Mouse (Mus musculus): ENCODE results near the gene Lgi1.
A peak's percentile ranks its signal among the peaks of the same experiment; 100 is the strongest.

The Lgi1 gene

GRCm38 (mm10) chr19:38327002-38327401, 62.7 kb downstream of the Lgi1 start:
- no peak for DNase-seq

- no peak for DNase-seq
These were observed 63.7 kb downstream of the Lgi1 start for GRCm38 (mm10) chr19:38328010-38328409.

GRCm38 (mm10) chr19:38329257-38329656, 64.9 kb downstream of the Lgi1 start:
- no peak for DNase-seq

- no peak for DNase-seq
These were observed 66.7 kb downstream of the Lgi1 start for GRCm38 (mm10) chr19:38331072-38331471.

GRCm38 (mm10) chr19:38332245-38332644, 67.9 kb downstream of the Lgi1 start:
- no peak for DNase-seq

GRCm38 (mm10) chr19:38332820-38333219, 68.5 kb downstream of the Lgi1 start:
- no peak for DNase-seq

- no peak for DNase-seq
These were observed 72.2 kb downstream of the Lgi1 start for GRCm38 (mm10) chr19:38336553-38336952.

GRCm38 (mm10) chr19:38337332-38337731, 73.0 kb downstream of the Lgi1 start:
- no peak for DNase-seq

- DNase-seq, result no peak
These were observed 75.4 kb downstream of the Lgi1 start for GRCm38 (mm10) chr19:38339734-38340133.

- DNase-seq, result no peak
These were observed 78.9 kb downstream of the Lgi1 start for GRCm38 (mm10) chr19:38343246-38343645.

- DNase-seq, result no peak
These were observed 84.1 kb downstream of the Lgi1 start for GRCm38 (mm10) chr19:38348271-38349012.

- DNase-seq, result no peak
These were observed 84.6 kb downstream of the Lgi1 start for GRCm38 (mm10) chr19:38349013-38349341.

GRCm38 (mm10) chr19:38351202-38351601, 86.9 kb downstream of the Lgi1 start:
- DNase-seq, result no peak

- no peak for DNase-seq
These were observed 87.4 kb downstream of the Lgi1 start for GRCm38 (mm10) chr19:38351728-38352127.

GRCm38 (mm10) chr19:38352495-38353130, 88.3 kb downstream of the Lgi1 start:
- peak; percentile 15 to 50 for DNase-seq

GRCm38 (mm10) chr19:38354279-38354678, 89.9 kb downstream of the Lgi1 start:
- DNase-seq, result no peak

- DNase-seq, result no peak
These were observed 90.6 kb downstream of the Lgi1 start for GRCm38 (mm10) chr19:38354819-38355360.

- no peak for DNase-seq
These were observed 92.0 kb downstream of the Lgi1 start for GRCm38 (mm10) chr19:38356211-38356828.

- no peak for DNase-seq
These were observed 93.8 kb downstream of the Lgi1 start for GRCm38 (mm10) chr19:38357956-38358623.

- no peak for DNase-seq
These were observed 95.0 kb downstream of the Lgi1 start for GRCm38 (mm10) chr19:38359287-38359686.

All from cerebellum, postnatal 36 days (tissue).